In genomic region chr11:32642249-32642876, GRCm38 (mm10) we compare ENCODE assay signal across 8 mouse cellular contexts. TPM values are rescaled to one million over a fixed set of nuclear protein-coding genes. Genes with fewer than 3 reads are reported as not detected.
DNase-seq lines count a peak whose midpoint lies in the region; ATAC-seq and TF ChIP-seq lines count a peak whose summit lies in the region.

Fbxw11 (plus strand) TSS chr11:32642724.

- H3K9me3 ChIP-seq in ES-E14 (ENCODE audit: control insufficient read depth, insufficient read depth, low read depth, low read length): no peaks in the 10 kb centered on the region
- H3K9me3 ChIP-seq in forebrain, embryonic 15.5 days: no peaks in the 10 kb centered on the region

- H3K36me3 ChIP-seq in ES-E14 (ENCODE audit: control insufficient read depth, insufficient read depth, low read length, poor library complexity, severe bottlenecking): no peaks in the 10 kb centered on the region
- H3K36me3 ChIP-seq in forebrain, embryonic 15.5 days: no peaks in the 10 kb centered on the region

- intact Hi-C loops in heart, postnatal 25 days (cut with DNase I): loop anchor here (5.0 kb wide), 1 partner anchor 50 kb away; no protein-coding TSS in a partner anchor

- peak within 1 kb of the TSS; percentile 81 to 96 for H3K4me3 ChIP-seq in ES-E14 (ENCODE audit: insufficient read depth in 1 of 2, low read depth in 1 of 2, low read length in 2 of 2, poor library complexity in 1 of 2, severe bottlenecking in 1 of 2)
- peak within 1 kb of the TSS; percentile 83 for H3K4me3 ChIP-seq in forebrain, embryonic 15.5 days
- H3K4me3 ChIP-seq in lung, adult 2 months (replicated peaks; ENCODE audit: extremely low read depth, low read depth, low read length): peak within 1 kb of the TSS; percentile 92

- peak; percentile 93; the same call in 1 of the 2 replicates for TF ChIP-seq POLR2A in lung, adult 2 months (IDR thresholded peaks at IDR 0.05; ENCODE audit: borderline replicate concordance, extremely low read depth, low read depth, low read length)

- under 1% methylated on average over 57 of the region's 64 CpGs for WGBS in forebrain, embryonic 15.5 days
- under 1% methylated on average over 59 of the region's 64 CpGs for WGBS in lung, adult 2 months

- H3K9ac ChIP-seq in ES-E14 (ENCODE audit: insufficient read depth, low read depth, low read length, poor library complexity, severe bottlenecking): peak within 1 kb of the TSS; percentile 95
- H3K9ac ChIP-seq in forebrain, embryonic 15.5 days (replicated peaks): peak within 1 kb of the TSS; percentile 95

- TF ChIP-seq CTCF in lung, adult 2 months (IDR thresholded peaks at IDR 0.05; ENCODE audit: insufficient read depth, low read length): no peak

- ATAC-seq in forebrain, embryonic 15.5 days (replicated peaks): peak; percentile 96
- ATAC-seq in neutrophil, adult 5-6 weeks (ENCODE audit: extremely low read depth, insufficient number of reproducible peaks, low FRiP score, poor library complexity, severe bottlenecking): peak; percentile 82

- peak; percentile 97 for DNase-seq in ES-E14 (ENCODE audit: low read depth, low spot score)
- peak; percentile 99 for DNase-seq in cerebellum, adult 11-12 months
- DNase-seq in heart, postnatal 25 days (ENCODE audit: low spot score): peak; percentile 88
- peak; percentile 94 to 97 for DNase-seq in layer of hippocampus, adult 18-20 months (ENCODE audit: low spot score in 2 of 2)
- DNase-seq in lung, adult 2 months: peak; percentile 92
- DNase-seq in thymus, adult 18-20 months: peak; percentile 95 to 97

- no peaks in the 10 kb centered on the region for H3K27me3 ChIP-seq in forebrain, embryonic 15.5 days

- in situ Hi-C loops in ES-E14 (cut with MboI; ENCODE audit: low sequenced_read_pairs in 2 of 2, unreplicated experiment in 2 of 2): no loop called here

- peak within 1 kb of the TSS; percentile 85 for H3K27ac ChIP-seq in ES-E14 (ENCODE audit: insufficient read depth, low read depth, low read length, poor library complexity, severe bottlenecking)
- peak within 1 kb of the TSS; percentile 99 for H3K27ac ChIP-seq in forebrain, embryonic 15.5 days (replicated peaks)

- no peaks in the 10 kb centered on the region for H3K4me1 ChIP-seq in ES-E14 (ENCODE audit: control insufficient read depth in 2 of 2, insufficient read depth in 2 of 2, low read length in 2 of 2, poor library complexity in 1 of 2)
- peaks cover 29% of the 10 kb centered on the region for H3K4me1 ChIP-seq in forebrain, embryonic 15.5 days
- H3K4me1 ChIP-seq in lung, adult 2 months (ENCODE audit: control insufficient read depth, insufficient read depth, low read length): peaks cover 18% of the 10 kb centered on the region

- H3K4me2 ChIP-seq in forebrain, embryonic 15.5 days (replicated peaks): peak within 1 kb of the TSS; percentile 75

TF ChIP-seq in ES-E14, 5 proteins besides CTCF, POLR2A, EP300 and RAD21:
- TF ChIP-seq HCFC1 (IDR thresholded peaks at IDR 0.05; ENCODE audit: borderline replicate concordance, insufficient read depth, low read length) (peak; percentile 94), ZC3H11A (IDR thresholded peaks at IDR 0.05; ENCODE audit: borderline replicate concordance, low read depth, low read length) (no peak), ZNF384 (IDR thresholded peaks at IDR 0.05; ENCODE audit: low read depth, low read length) (no peak), CHD2 (IDR thresholded peaks at IDR 0.05; ENCODE audit: low read depth, low read length) (peak; percentile 89)

RNA-seq across cellular contexts. Expression of gene Fbxw11, which starts in this region (rescaled TPM):
- 37.7 and 45.8 TPM in 2 replicates for total RNA-seq in ES-E14 (2012; rRNA removed)
- polyA plus RNA-seq in forebrain, embryonic 15.5 days (2015; fragmentation: Nextera tagmentation; extraction: Ambion mirVana): 125 and 127 TPM in 2 replicates
- total RNA-seq in heart, postnatal 25 days (2021): 10 to 100 TPM; 50.1 to 51.0 TPM
- 100 to 1,000 TPM; 141 to 164 TPM for total RNA-seq in layer of hippocampus, adult 18-20 months (2021)
- polyA plus RNA-seq in lung, adult 2 months (2012; rRNA removed): 34.3 and 49.2 TPM in 2 replicates
- 49.9 and 58.7 TPM in 2 replicates for total RNA-seq in neutrophil, adult 5-6 weeks (2017)

Comparison
In these comparisons a context has a peak if more than half of its experiments do, and no peak if none do; other contexts are left out.
1. Peak in every context shown above with its lines: DNase-seq, ATAC-seq, H3K4me3 ChIP-seq and H3K27ac ChIP-seq.